Mouse (Mus musculus): ENCODE results near the gene Zfp598.
"Not testable (repeated sequence)": the region's sequence is repeated elsewhere in the genome, so short reads cannot be mapped to it uniquely, and the experiment has no call there.

- TF ChIP-seq USF1 (IDR thresholded peaks at IDR 0.05; ENCODE audit: low read depth); CTCF (IDR thresholded peaks at IDR 0.05; ENCODE audit: control insufficient read depth, insufficient read depth, insufficient read length); MAX (IDR thresholded peaks at IDR 0.05); CEBPB (IDR thresholded peaks at IDR 0.05; ENCODE audit: low read depth): not testable (repeated sequence)
These were observed 52.0 kb downstream of the Zfp598 start for GRCm38 (mm10) chr17:24721383-24721955.

All from C2C12 (cell line).